Mouse (Mus musculus) testis, adult 2 months (tissue): ENCODE results near the gene Rab8b. TPM values are rescaled to one million over a fixed set of nuclear protein-coding genes. Genes with fewer than 3 reads are reported as not detected.
"Not testable (repeated sequence)": the region's sequence is repeated elsewhere in the genome, so short reads cannot be mapped to it uniquely, and the experiment has no call there.

Source experiments
- H3K27ac ChIP-seq: fragments of 200-500 bp; 2 replicates; pipeline ENCODE4 v1.5.1; 2012; ENCODE audit warnings: low read depth, low read length; ENCODE audit not compliant: control insufficient read depth, insufficient read depth
- H3K27me3 ChIP-seq: fragments of 200-500 bp; 2 replicates; pipeline ENCODE4 v1.6.1; 2012; ENCODE audit warnings: mild to moderate bottlenecking, low read length, moderate library complexity; ENCODE audit not compliant: control insufficient read depth, insufficient read depth
- H3K36me3 ChIP-seq: fragments of 200-500 bp; 2 replicates; pipeline ENCODE4 v1.6.1; 2012; ENCODE audit warnings: mild to moderate bottlenecking, low read length; ENCODE audit not compliant: control insufficient read depth, insufficient read depth
- H3K4me1 ChIP-seq: fragments of 200-500 bp; 2 replicates; pipeline ENCODE4 v1.6.1; 2012; ENCODE audit warnings: low read length; ENCODE audit not compliant: control insufficient read depth, insufficient read depth
- H3K4me3 ChIP-seq: fragments of 200-500 bp; 2 replicates; pipeline ENCODE4 v1.5.1; 2012; ENCODE audit warnings: low read depth, mild to moderate bottlenecking, low read length, moderate library complexity, mixed read lengths; ENCODE audit not compliant: control insufficient read depth
- CTCF ChIP-seq: fragments of 200-500 bp; IDR thresholded peaks from 2 replicates; pipeline ENCODE4 v1.5.1; 2012; ENCODE audit warnings: low read depth, mild to moderate bottlenecking, inconsistent platforms, low read length, moderate library complexity; ENCODE audit not compliant: control insufficient read depth, insufficient read depth, insufficient replicate concordance
- POLR2A ChIP-seq: fragments of 200-500 bp; IDR thresholded peaks from 2 replicates; pipeline ENCODE4 v1.6.1; 2012; ENCODE audit warnings: low read depth, mild to moderate bottlenecking, inconsistent platforms, low read length, moderate library complexity; ENCODE audit not compliant: control insufficient read depth
- polyA plus RNA-seq: library from polyadenylated mRNA; depleted of rRNA; stranded (reverse); fragments of >200 nt; gene quantifications from 2 replicates; pipeline ENCODE4 v1.2.3, GENCODE M21; 2012; rRNA removed

The Rab8b gene
- polyA plus RNA-seq, 1 experiment = 10.9 TPM

DNA sequence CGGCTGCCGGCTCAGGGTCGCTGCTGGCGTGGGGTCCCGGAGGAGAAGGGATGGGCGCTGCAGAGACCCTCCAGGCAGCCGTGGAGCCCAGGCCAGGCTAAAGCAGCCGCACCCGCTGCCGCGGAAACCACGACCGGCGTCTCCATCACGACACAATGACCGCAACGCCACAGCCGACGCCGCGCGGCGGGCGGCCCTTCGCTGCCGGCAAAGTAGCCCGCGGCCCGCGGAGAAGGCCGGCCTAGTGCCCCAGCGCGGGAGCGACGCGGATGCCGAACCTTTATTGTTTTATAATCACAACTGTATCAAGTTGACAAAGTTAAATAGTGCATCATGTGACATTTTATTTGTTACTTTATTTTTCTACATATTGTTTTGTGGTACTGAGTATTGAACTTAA, 113.5 kb downstream of the Rab8b start:
- not testable (repeated sequence) for H3K27me3 ChIP-seq, H3K4me1 ChIP-seq

DNA sequence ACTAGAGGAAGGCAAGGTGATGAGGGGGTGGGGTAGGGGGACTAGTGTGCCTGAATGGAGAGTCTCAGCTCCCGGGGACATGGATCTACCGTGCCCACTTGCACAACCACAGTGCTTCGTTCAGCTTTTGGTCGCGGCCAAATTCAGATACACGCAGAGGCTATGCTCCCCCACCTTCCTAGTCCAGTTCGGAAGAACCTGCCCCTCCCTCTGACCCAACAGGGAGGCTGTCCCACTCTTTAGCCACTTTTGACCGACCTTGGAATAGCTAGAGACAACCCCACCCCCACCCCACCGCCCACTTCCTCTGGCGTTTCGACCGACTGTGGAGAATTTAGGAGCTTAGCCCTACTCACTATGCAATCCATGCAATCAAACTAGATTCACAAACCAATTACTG, 117.5 kb downstream of the Rab8b start:
- Histone ChIP-seq H3K4me1 (peaks cover 7% of the 10 kb centered on the region), H3K27ac (no peak overlapping the region), H3K4me3 (peak overlapping the region; percentile 88), H3K27me3 (no peaks in the 10 kb centered on the region), H3K36me3 (no peaks in the 10 kb centered on the region; the same call in 1 of the 2 replicates)
- no peak for TF ChIP-seq POLR2A
- no peak for TF ChIP-seq CTCF

More for the DNA sequence above, 113.5 kb downstream of the Rab8b start:
- H3K27ac ChIP-seq = peak overlapping the region; percentile 77; the same call in 1 of the 2 replicates
- peak overlapping the region; percentile 82 for H3K4me3 ChIP-seq
- TF ChIP-seq POLR2A = peak; percentile 46
- H3K36me3 ChIP-seq = not testable (repeated sequence)

DNA sequence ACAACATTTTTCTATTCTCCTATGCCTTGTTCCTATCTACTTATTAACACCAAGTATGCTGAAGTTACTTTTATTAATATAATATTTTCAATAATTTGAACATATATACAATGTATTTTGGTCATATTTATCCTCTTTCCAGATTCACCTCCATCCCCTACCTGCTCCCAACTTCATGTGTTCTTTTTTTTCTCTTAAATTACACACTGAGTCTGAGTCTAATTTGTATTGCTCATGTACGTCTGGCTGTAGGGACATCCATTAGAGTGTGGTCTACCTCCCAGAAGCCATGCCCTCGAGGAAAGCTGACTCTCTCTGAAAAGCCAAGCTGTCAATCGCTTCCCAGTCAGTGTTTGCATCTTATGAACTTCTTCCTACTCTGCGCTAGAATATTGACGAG, 122.7 kb downstream of the Rab8b start, which contains the start of gene Gm10647:
Gene Gm10647, plus strand, starts transcription at position 301 of the 400 bp plus-strand sequence.
- Histone ChIP-seq H3K27ac (peak within 1 kb of the TSS; percentile 87), H3K4me1 (peaks cover 17% of the 10 kb centered on the region), H3K36me3 (no peaks in the 10 kb centered on the region), H3K4me3 (peak within 1 kb of the TSS; percentile 95), H3K27me3 (no peaks in the 10 kb centered on the region)
- no peak for TF ChIP-seq CTCF
- no peak for TF ChIP-seq POLR2A

DNA sequence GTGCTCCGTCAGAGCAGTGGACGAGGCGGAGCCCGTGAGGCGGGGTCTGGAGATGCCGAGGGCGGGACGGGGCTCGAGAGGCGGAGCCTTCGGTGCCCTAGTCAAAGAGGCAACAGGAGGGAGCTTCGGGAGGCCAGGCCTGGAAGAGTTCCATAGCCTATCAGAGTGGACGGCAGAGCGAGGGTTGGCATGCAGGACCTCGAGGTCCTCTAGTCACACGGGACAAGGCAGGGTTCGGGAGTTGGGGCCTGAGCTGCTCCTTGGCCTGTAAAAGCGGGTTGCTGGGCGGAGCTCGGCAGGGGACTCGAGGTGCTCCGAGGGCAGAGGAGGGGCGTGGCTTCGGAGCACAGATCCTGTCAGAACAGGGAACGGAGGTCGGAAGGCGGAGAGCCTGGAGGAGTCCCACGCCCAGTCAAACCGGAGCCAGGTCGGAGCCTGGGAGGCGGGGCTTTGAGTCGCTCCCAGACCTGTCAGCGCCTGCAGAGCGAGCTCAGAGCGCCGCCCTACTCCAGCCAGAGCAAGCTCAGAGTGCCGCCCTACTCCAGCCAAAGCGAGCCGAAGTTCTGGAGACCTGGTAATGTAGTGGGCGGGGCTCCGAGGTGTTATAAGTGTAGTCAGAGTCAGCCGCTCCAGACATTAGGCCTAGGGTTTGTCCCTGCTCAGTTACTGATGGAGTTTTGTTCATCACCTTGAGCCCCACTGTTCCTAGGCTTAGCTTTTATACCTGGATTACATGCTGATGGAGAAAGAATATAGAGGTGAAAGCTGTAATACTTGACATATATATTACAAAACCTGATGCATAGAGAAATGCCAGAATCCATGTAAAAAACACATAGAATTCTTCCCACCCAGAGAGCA, 123.8 kb downstream of the Rab8b start, which contains the start of gene Aph1b:
Gene Aph1b, minus strand, starts transcription at position 27 of the 861 bp plus-strand sequence.
- peak; percentile 49; the same call in 1 of the 2 replicates for TF ChIP-seq POLR2A
- TF ChIP-seq CTCF = 0 out of 2 replicates have a peak, but pooled peaks have one; percentile 8
- H3K4me3 ChIP-seq = peak within 1 kb of the TSS; percentile 95
- no peaks in the 10 kb centered on the region for H3K27me3 ChIP-seq
- peaks cover 13% of the 10 kb centered on the region for H3K4me1 ChIP-seq
- H3K36me3 ChIP-seq = no peaks in the 10 kb centered on the region
- peak within 1 kb of the TSS; percentile 87 for H3K27ac ChIP-seq

DNA sequence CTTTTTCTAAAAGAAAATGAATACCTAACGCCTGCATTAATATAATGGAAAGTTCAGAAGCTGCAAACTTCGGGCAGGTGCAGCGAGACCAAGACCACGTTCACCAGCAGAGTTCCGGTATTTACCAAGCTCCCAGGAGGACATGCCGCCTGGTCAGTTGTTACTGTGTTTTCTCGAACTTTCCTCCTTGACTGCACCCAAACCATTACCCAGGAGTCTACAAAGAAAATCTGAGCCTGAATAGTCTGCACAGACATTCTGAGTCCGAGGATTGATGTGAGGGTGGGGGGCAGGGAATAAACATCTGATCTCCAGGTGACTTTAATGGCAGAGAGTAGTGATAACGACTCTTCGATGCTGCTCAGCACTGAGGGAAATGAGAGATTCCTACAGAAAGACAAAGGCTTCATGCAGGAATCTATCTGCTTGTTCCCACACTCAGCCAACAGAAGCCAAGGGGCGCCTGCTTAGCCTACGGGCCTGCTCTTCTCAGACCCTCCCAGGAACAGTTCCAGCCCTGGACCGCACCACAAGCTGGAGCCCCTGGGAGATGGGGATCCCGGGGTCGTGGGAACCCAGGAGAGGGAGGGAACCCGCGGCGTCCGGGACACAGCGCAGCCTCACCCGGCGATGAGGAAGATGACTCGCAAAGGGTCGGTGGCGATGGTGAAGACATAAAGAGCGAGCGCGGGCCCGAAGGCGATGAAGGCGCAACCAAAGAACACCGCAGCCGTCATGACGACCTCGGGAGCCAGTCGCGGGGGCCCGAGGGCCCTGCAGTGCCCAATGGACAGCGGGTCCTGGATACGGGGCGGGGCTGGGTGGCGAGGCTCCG, 124.6 kb downstream of the Rab8b start:
- Histone ChIP-seq H3K4me3 (peak overlapping the region; percentile 95), H3K27me3 (no peaks in the 10 kb centered on the region), H3K36me3 (no peaks in the 10 kb centered on the region), H3K27ac (peak overlapping the region; percentile 69), H3K4me1 (peaks cover 13% of the 10 kb centered on the region)
- no peak; the same call in 1 of the 2 replicates for TF ChIP-seq POLR2A
- TF ChIP-seq CTCF = no peak

Other genes with a start within 250 kb of the Rab8b start
- gene Car12, start 206.0 kb downstream of the Rab8b start, polyA plus RNA-seq = 1.5 and 1.9 TPM in 2 replicates
- 1.6 and 1.9 TPM in 2 replicates for gene Aph1b, start 124.2 kb downstream of the Rab8b start, polyA plus RNA-seq
- gene Gm10647, start 122.6 kb downstream of the Rab8b start, polyA plus RNA-seq = 0.12 and 0.20 TPM in 2 replicates
- gene Aph1c, start 85.0 kb downstream of the Rab8b start, polyA plus RNA-seq = 7.3 and 10.2 TPM in 2 replicates
- gene Rps27l, start 26.4 kb upstream of the Rab8b start, polyA plus RNA-seq = 61.0 and 75.7 TPM in 2 replicates
- 3.9 and 5.2 TPM in 2 replicates for gene Lactb, start 55.8 kb upstream of the Rab8b start, polyA plus RNA-seq
- gene Tpm1, start 129.7 kb upstream of the Rab8b start, polyA plus RNA-seq = 17.0 and 28.5 TPM in 2 replicates